Mouse (Mus musculus) lung, adult 2 months (tissue): ENCODE data around the gene Igsf21.

Experiments used
- CTCF ChIP-seq: fragments of 200-500 bp; IDR thresholded peaks from 2 replicates; pipeline ENCODE4 v1.5.1; 2011; ENCODE audit warnings: mild to moderate bottlenecking, low read length, control low read depth; ENCODE audit not compliant: insufficient read depth
- POLR2A ChIP-seq: fragments of 200-500 bp; IDR thresholded peaks from 2 replicates; pipeline ENCODE4 v1.6.1; 2011; ENCODE audit warnings: low read depth, mild to moderate bottlenecking, control low read depth, low read length, borderline replicate concordance; ENCODE audit errors: extremely low read depth

- TF ChIP-seq CTCF (no peak), POLR2A (no peak)
Observed at GRCm38 (mm10) chr4:140078416-140078815, 168.2 kb downstream of the Igsf21 start.
